Mouse (Mus musculus) ES-E14 (cell line): Measurements from ENCODE around the gene Def8.

Experiments
- CHD2 ChIP-seq: IDR thresholded peaks from 2 replicates; pipeline ENCODE4 v1.6.1; 2014; ENCODE audit warnings: mild to moderate bottlenecking, low read depth, low read length, inconsistent platforms
- HCFC1 ChIP-seq: IDR thresholded peaks from 2 replicates; pipeline ENCODE4 v1.6.1; 2012; ENCODE audit warnings: low read length, inconsistent platforms, borderline replicate concordance; ENCODE audit not compliant: insufficient read depth
- MAFK ChIP-seq: IDR thresholded peaks from 2 replicates; pipeline ENCODE4 v1.6.1; 2014; ENCODE audit warnings: mild to moderate bottlenecking, low read depth, low read length, inconsistent platforms; ENCODE audit not compliant: insufficient read depth

DNA sequence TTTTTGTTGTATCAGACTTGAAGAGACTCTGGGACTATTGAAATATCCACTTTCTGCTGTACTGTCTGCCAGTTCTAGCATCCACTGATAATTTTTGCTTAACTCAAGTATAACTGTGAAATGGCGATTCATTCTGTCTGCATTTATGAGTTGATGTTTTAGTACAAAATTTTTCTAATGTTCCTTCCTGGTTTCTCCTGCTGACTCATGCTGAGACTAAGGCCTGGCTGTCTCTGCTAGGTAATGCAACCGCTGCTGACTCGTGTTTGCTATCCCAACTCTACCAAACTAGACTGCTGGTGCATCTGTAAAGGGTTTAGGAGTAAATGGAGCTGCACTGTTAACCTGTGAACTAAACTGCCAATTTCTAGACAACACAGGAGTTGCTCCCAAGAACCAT, 44.1 kb downstream of the Def8 start:
- no peak for TF ChIP-seq CHD2
- no peak for TF ChIP-seq HCFC1
- TF ChIP-seq MAFK, result peak; percentile 42; the same call in 1 of the 2 replicates
